Mouse (Mus musculus): ENCODE measurements around the gene Pdgfc. TPM values are rescaled to one million over a fixed set of nuclear protein-coding genes. Genes with fewer than 3 reads are reported as not detected.
A peak's percentile ranks its signal among the peaks of the same experiment; 100 is the strongest.

The Pdgfc gene
- polyA plus RNA-seq, 1 experiment, result not detected

- H3K36me3 ChIP-seq (ENCODE audit: control insufficient read depth), result no peaks in the 10 kb centered on the region
- no peak overlapping the region for H3K4me3 ChIP-seq (replicated peaks)
- no peaks in the 10 kb centered on the region for H3K27me3 ChIP-seq (ENCODE audit: control insufficient read depth)
- H3K9me3 ChIP-seq (ENCODE audit: control insufficient read depth, low read length), result no peaks in the 10 kb centered on the region
- TF ChIP-seq GATA1 (IDR thresholded peaks at IDR 0.05; ENCODE audit: low read length), result no peak
- TF ChIP-seq TAL1 (IDR thresholded peaks at IDR 0.05; ENCODE audit: low read length), result no peak
- H3K4me1 ChIP-seq (ENCODE audit: control insufficient read depth), result no peaks in the 10 kb centered on the region
Observed at GRCm38 (mm10) chr3:81025568-81026213, 10.5 kb upstream of the Pdgfc start.

- Histone ChIP-seq H3K4me3 (replicated peaks) (no peak overlapping the region), H3K27me3 (ENCODE audit: control insufficient read depth) (no peaks in the 10 kb centered on the region), H3K9me3 (ENCODE audit: control insufficient read depth, low read length) (no peaks in the 10 kb centered on the region), H3K4me1 (ENCODE audit: control insufficient read depth) (no peaks in the 10 kb centered on the region), H3K36me3 (ENCODE audit: control insufficient read depth) (no peaks in the 10 kb centered on the region)
- TF ChIP-seq TAL1 (IDR thresholded peaks at IDR 0.05; ENCODE audit: low read length) (no peak), GATA1 (IDR thresholded peaks at IDR 0.05; ENCODE audit: low read length) (no peak)
Observed at GRCm38 (mm10) chr3:81028361-81028760, 7.9 kb upstream of the Pdgfc start.

GRCm38 (mm10) chr3:81029321-81029720 is 6.9 kb upstream of the Pdgfc start:
- no peaks in the 10 kb centered on the region for H3K36me3 ChIP-seq (ENCODE audit: control insufficient read depth)
- no peak overlapping the region for H3K4me3 ChIP-seq (replicated peaks)
- no peak for TF ChIP-seq GATA1 (IDR thresholded peaks at IDR 0.05; ENCODE audit: low read length)
- no peak for TF ChIP-seq TAL1 (IDR thresholded peaks at IDR 0.05; ENCODE audit: low read length)
- no peaks in the 10 kb centered on the region for H3K27me3 ChIP-seq (ENCODE audit: control insufficient read depth)
- no peaks in the 10 kb centered on the region for H3K9me3 ChIP-seq (ENCODE audit: control insufficient read depth, low read length)
- no peaks in the 10 kb centered on the region for H3K4me1 ChIP-seq (ENCODE audit: control insufficient read depth)

- no peaks in the 10 kb centered on the region for H3K9me3 ChIP-seq (ENCODE audit: control insufficient read depth, low read length)
- no peaks in the 10 kb centered on the region for H3K36me3 ChIP-seq (ENCODE audit: control insufficient read depth)
Observed at GRCm38 (mm10) chr3:81029909-81030308, 6.3 kb upstream of the Pdgfc start.

GRCm38 (mm10) chr3:81030311-81030710 is 5.9 kb upstream of the Pdgfc start:
- Histone ChIP-seq H3K9me3 (ENCODE audit: control insufficient read depth, low read length) (no peaks in the 10 kb centered on the region), H3K36me3 (ENCODE audit: control insufficient read depth) (no peaks in the 10 kb centered on the region), H3K4me3 (replicated peaks) (no peak overlapping the region), H3K27me3 (ENCODE audit: control insufficient read depth) (peaks cover under 1% of the 10 kb centered on the region), H3K4me1 (ENCODE audit: control insufficient read depth) (no peaks in the 10 kb centered on the region)
- TF ChIP-seq TAL1 (IDR thresholded peaks at IDR 0.05; ENCODE audit: low read length) (no peak), GATA1 (IDR thresholded peaks at IDR 0.05; ENCODE audit: low read length) (no peak)

More at GRCm38 (mm10) chr3:81029909-81030308, 6.3 kb upstream of the Pdgfc start:
- no peak overlapping the region for H3K4me3 ChIP-seq (replicated peaks)
- H3K27me3 ChIP-seq (ENCODE audit: control insufficient read depth), result no peaks in the 10 kb centered on the region
- no peaks in the 10 kb centered on the region for H3K4me1 ChIP-seq (ENCODE audit: control insufficient read depth)
- TF ChIP-seq GATA1 (IDR thresholded peaks at IDR 0.05; ENCODE audit: low read length) (no peak), TAL1 (IDR thresholded peaks at IDR 0.05; ENCODE audit: low read length) (no peak)

- TF ChIP-seq TAL1 (IDR thresholded peaks at IDR 0.05; ENCODE audit: low read length), result no peak
- Histone ChIP-seq H3K4me1 (ENCODE audit: control insufficient read depth) (no peaks in the 10 kb centered on the region), H3K4me3 (replicated peaks) (no peak overlapping the region), H3K9me3 (ENCODE audit: control insufficient read depth, low read length) (no peaks in the 10 kb centered on the region), H3K27me3 (ENCODE audit: control insufficient read depth) (peaks cover 18% of the 10 kb centered on the region), H3K36me3 (ENCODE audit: control insufficient read depth) (no peaks in the 10 kb centered on the region)
Observed at GRCm38 (mm10) chr3:81032014-81032413, 4.2 kb upstream of the Pdgfc start.

- Histone ChIP-seq H3K9me3 (ENCODE audit: control insufficient read depth, low read length) (no peaks in the 10 kb centered on the region; the same call in 1 of the 2 replicates), H3K36me3 (ENCODE audit: control insufficient read depth) (no peaks in the 10 kb centered on the region), H3K4me1 (ENCODE audit: control insufficient read depth) (no peaks in the 10 kb centered on the region), H3K27me3 (ENCODE audit: control insufficient read depth) (peaks cover 37% of the 10 kb centered on the region), H3K4me3 (replicated peaks) (no peak overlapping the region)
- no peak for TF ChIP-seq GATA1 (IDR thresholded peaks at IDR 0.05; ENCODE audit: low read length)
- TF ChIP-seq TAL1 (IDR thresholded peaks at IDR 0.05; ENCODE audit: low read length), result no peak
Observed at GRCm38 (mm10) chr3:81034336-81035102, 1.7 kb upstream of the Pdgfc start.

GRCm38 (mm10) chr3:81036554-81037311 is 517 bp downstream of the Pdgfc start:
- Histone ChIP-seq H3K27me3 (ENCODE audit: control insufficient read depth) (peaks cover 37% of the 10 kb centered on the region), H3K4me1 (ENCODE audit: control insufficient read depth) (no peaks in the 10 kb centered on the region), H3K36me3 (ENCODE audit: control insufficient read depth) (no peaks in the 10 kb centered on the region), H3K9me3 (ENCODE audit: control insufficient read depth, low read length) (no peaks in the 10 kb centered on the region; the same call in 1 of the 2 replicates), H3K4me3 (replicated peaks) (peak overlapping the region; percentile 43)
- TF ChIP-seq GATA1 (IDR thresholded peaks at IDR 0.05; ENCODE audit: low read length) (no peak), TAL1 (IDR thresholded peaks at IDR 0.05; ENCODE audit: low read length) (no peak)

All from erythroblast, embryonic 14.5 days (primary cell).